Mouse (Mus musculus) liver, embryonic 14.5 days (tissue): Measurements from ENCODE around the gene Itgb3. TPM values are rescaled to one million over a fixed set of nuclear protein-coding genes. Genes with fewer than 3 reads are reported as not detected.

Source experiments
- ATAC-seq: fragments of 200-750 bp; cut with Nextera tagmentation; 2 replicates; pipeline ENCODE4 v1.8.0; 2017; ENCODE audit warnings: moderate number of reproducible peaks, mild to moderate bottlenecking, moderate library complexity; ENCODE audit not compliant: insufficient read depth
- DNase-seq, 3 experiments: peaks; one replicate each; pipeline ENCODE4 v3.0.0-alpha.2; 2012 to 2013; ENCODE audit warnings: low read depth in 3 of 3, low spot score in 3 of 3
- H3K27ac ChIP-seq: fragments of 300-500 bp; sonication (generic); 2 replicates; pipeline ENCODE4 v1.5.1; 2014; ENCODE audit warnings: moderate library complexity, mild to moderate bottlenecking, control low read depth, inconsistent platforms
- H3K27me3 ChIP-seq: fragments of 300-500 bp; sonication (generic); 2 replicates; pipeline ENCODE4 v1.6.1; 2014; ENCODE audit warnings: mild to moderate bottlenecking, low read length, moderate library complexity; ENCODE audit not compliant: control insufficient read depth, insufficient read depth
- H3K36me3 ChIP-seq: fragments of 300-500 bp; sonication (generic); replicated peaks from 2 replicates; pipeline ENCODE4 v1.6.1; 2014; ENCODE audit warnings: low read depth; ENCODE audit not compliant: control insufficient read depth, insufficient read depth
- H3K4me1 ChIP-seq, 2 experiments: fragments of 200-500 bp in 1 of 2; fragments of 300-500 bp in 1 of 2; sonication (generic) in 1 of 2; replicated peaks; 2 replicates each; pipeline ENCODE4 v1.6.1; 2012 to 2014; ENCODE audit warnings: antibody characterized with exemption in 1 of 2, inconsistent platforms in 1 of 2, low read length in 1 of 2; ENCODE audit not compliant: control insufficient read depth in 2 of 2, insufficient read depth in 2 of 2
- H3K4me2 ChIP-seq: fragments of 300-500 bp; sonication (generic); 2 replicates; pipeline ENCODE4 v1.6.1; 2014; ENCODE audit warnings: low read depth, mild to moderate bottlenecking, control low read depth, moderate library complexity
- H3K4me3 ChIP-seq, 2 experiments: fragments of 200-500 bp in 1 of 2; fragments of 300-500 bp in 1 of 2; sonication (generic) in 1 of 2; 2 replicates each; pipeline ENCODE4 v1.5.1; 2012 to 2014; ENCODE audit warnings: low read depth in 2 of 2, low read length in 2 of 2, mild to moderate bottlenecking in 2 of 2, control low read depth in 1 of 2, inconsistent platforms in 1 of 2, moderate library complexity in 1 of 2; ENCODE audit not compliant: insufficient read depth in 1 of 2
- H3K9ac ChIP-seq: fragments of 300-500 bp; sonication (generic); replicated peaks from 2 replicates; pipeline ENCODE4 v1.6.1; 2014; ENCODE audit warnings: mild to moderate bottlenecking, control low read depth, moderate library complexity
- H3K9me3 ChIP-seq: fragments of 300-500 bp; sonication (generic); 2 replicates; pipeline ENCODE4 v1.6.1; 2016; ENCODE audit warnings: low read length, mixed read lengths; ENCODE audit not compliant: control insufficient read depth
- CTCF ChIP-seq: IDR thresholded peaks from 2 replicates; pipeline ENCODE4 v1.5.1; 2016; ENCODE audit warnings: antibody characterized with exemption, low read depth, control low read depth
- EP300 ChIP-seq: IDR thresholded peaks from 2 replicates; pipeline ENCODE4 v1.6.1; 2016; ENCODE audit warnings: antibody characterized with exemption, low read depth
- WGBS: fragments of 180-500 bp; shearing (Covaris S2); extraction: QIAGEN DNeasy Blood & Tissue Kit; methylation state at CpG from one replicate; pipeline ENCODE4 v1.1.7; 2014; ENCODE audit not compliant: insufficient replicate concordance; 5-methylcytosine and 5-hydroxymethylcytosine counted together
- polyA plus RNA-seq, 2 experiments: library from polyadenylated mRNA; depleted of rRNA in 1 of 2; stranded (reverse) in 1 of 2; unstranded in 1 of 2; fragments of >200 nt; fragmentation: Nextera tagmentation in 1 of 2; extraction: Ambion mirVana in 1 of 2; gene quantifications; 2 replicates each; pipeline versions ENCODE4 v1.2.1 to v1.2.3; 2012 to 2014

The Itgb3 gene
- polyA plus RNA-seq, 2 experiments, result 5.7 to 11.2 TPM

GRCm38 (mm10) chr11:104622040-104622962 lies 14.5 kb downstream of the Itgb3 start:
- WGBS, result 24% methylated on average over 11 of the region's 12 CpGs

GRCm38 (mm10) chr11:104624791-104625391 lies 17.1 kb downstream of the Itgb3 start:
- no peak for TF ChIP-seq CTCF
- TF ChIP-seq EP300, result no peak
- Histone ChIP-seq H3K4me3 (no peak overlapping the region), H3K36me3 (no peaks in the 10 kb centered on the region), H3K27me3 (no peaks in the 10 kb centered on the region), H3K9ac (no peak overlapping the region), H3K27ac (no peak overlapping the region), H3K4me2 (no peak overlapping the region), H3K4me1 (peaks cover 16 to 42% of the 10 kb centered on the region in 2 experiments), H3K9me3 (no peaks in the 10 kb centered on the region)
- DNase-seq (no peak), ATAC-seq (no peak)
- WGBS, result 42% methylated on average over 6 of the region's 6 CpGs

More at GRCm38 (mm10) chr11:104622040-104622962, 14.5 kb downstream of the Itgb3 start:
- ATAC-seq, result peak; percentile 68
- Histone ChIP-seq H3K9me3 (no peaks in the 10 kb centered on the region), H3K36me3 (no peaks in the 10 kb centered on the region), H3K4me2 (peak overlapping the region; percentile 40), H3K27ac (no peak overlapping the region), H3K27me3 (no peaks in the 10 kb centered on the region), H3K9ac (no peak overlapping the region), H3K4me1 (peaks cover 18 to 55% of the 10 kb centered on the region in 2 experiments), H3K4me3 (no peak overlapping the region)
- TF ChIP-seq CTCF, result no peak
- 0 out of 2 replicates have a peak, but pooled peaks have one; percentile 23 for TF ChIP-seq EP300
- peak in 1 of 3 experiments; percentile 24 for DNase-seq

- H3K9me3 ChIP-seq, result no peaks in the 10 kb centered on the region
- no peaks in the 10 kb centered on the region for H3K36me3 ChIP-seq
- H3K9ac ChIP-seq, result no peak overlapping the region
- 44% methylated on average over 12 of the region's 12 CpGs for WGBS
- peak overlapping the region; percentile 24; the same call in 1 of the 2 replicates for H3K4me2 ChIP-seq
- DNase-seq (no peak), ATAC-seq (peak; percentile 72)
- no peaks in the 10 kb centered on the region for H3K27me3 ChIP-seq
- TF ChIP-seq EP300, result no peak
- no peak for TF ChIP-seq CTCF
- no peak overlapping the region for H3K27ac ChIP-seq
- H3K4me3 ChIP-seq, result no peak overlapping the region
- H3K4me1 ChIP-seq, result peaks cover 16 to 40% of the 10 kb centered on the region in 2 experiments
Observed at GRCm38 (mm10) chr11:104625453-104626402, 17.9 kb downstream of the Itgb3 start.

- Histone ChIP-seq H3K36me3 (no peaks in the 10 kb centered on the region), H3K27me3 (no peaks in the 10 kb centered on the region), H3K9ac (no peak overlapping the region), H3K4me3 (no peak overlapping the region), H3K4me2 (no peak overlapping the region; the same call in 1 of the 2 replicates), H3K4me1 (peaks cover 16 to 38% of the 10 kb centered on the region in 2 experiments), H3K27ac (no peak overlapping the region), H3K9me3 (no peaks in the 10 kb centered on the region)
- TF ChIP-seq CTCF, result no peak
- no peak for TF ChIP-seq EP300
- DNase-seq (no peak), ATAC-seq (no peak)
Observed at GRCm38 (mm10) chr11:104626635-104627034, 18.8 kb downstream of the Itgb3 start.
